Mouse (Mus musculus) heart, adult 2 months (tissue): ENCODE measurements around the gene N4bp1. TPM values are rescaled to one million over a fixed set of nuclear protein-coding genes. Genes with fewer than 3 reads are reported as not detected.

Experiments
- DNase-seq, 2 experiments: peaks; one replicate each; pipeline ENCODE4 v3.0.0; 2021
- H3K27ac ChIP-seq: fragments of 200-600 bp; 2 replicates; pipeline ENCODE4 v1.8.1; 2022
- H3K27me3 ChIP-seq: fragments of 200-500 bp; 2 replicates; pipeline ENCODE4 v1.6.1; 2012; ENCODE audit warnings: mild to moderate bottlenecking, low read length, inconsistent platforms, mixed read lengths; ENCODE audit not compliant: control insufficient read depth, insufficient read depth
- H3K36me3 ChIP-seq: fragments of 200-500 bp; 2 replicates; pipeline ENCODE4 v1.6.1; 2012; ENCODE audit warnings: low read length, inconsistent platforms; ENCODE audit not compliant: control insufficient read depth, insufficient read depth
- H3K4me1 ChIP-seq: fragments of 200-500 bp; 2 replicates; pipeline ENCODE4 v1.6.1; 2011; ENCODE audit warnings: low read length; ENCODE audit not compliant: control insufficient read depth, insufficient read depth
- H3K4me3 ChIP-seq: fragments of 200-600 bp; 2 replicates; pipeline ENCODE4 v1.8.1; 2022
- H3K79me2 ChIP-seq: fragments of 200-500 bp; replicated peaks from 2 replicates; pipeline ENCODE4 v1.6.1; 2012; ENCODE audit warnings: mild to moderate bottlenecking, inconsistent platforms, low read length, moderate library complexity, mixed read lengths; ENCODE audit not compliant: control insufficient read depth, insufficient read depth
- H3K9ac ChIP-seq: fragments of 200-500 bp; 2 replicates; pipeline ENCODE4 v1.6.1; 2012; ENCODE audit warnings: low read depth, mild to moderate bottlenecking, control low read depth, inconsistent platforms, low read length, mixed read lengths
- CTCF ChIP-seq: fragments of 200-600 bp; IDR thresholded peaks from 2 replicates; pipeline ENCODE4 v1.8.1; 2022; ENCODE audit warnings: antibody characterized with exemption, mild to moderate bottlenecking, moderate library complexity
- EP300 ChIP-seq: fragments of 200-500 bp; IDR thresholded peaks from 2 replicates; pipeline ENCODE4 v1.6.1; 2011; ENCODE audit warnings: low read depth, low read length, control low read depth; ENCODE audit not compliant: insufficient read depth
- POLR2A ChIP-seq: fragments of 200-500 bp; IDR thresholded peaks from 2 replicates; pipeline ENCODE4 v1.6.1; 2011; ENCODE audit warnings: mild to moderate bottlenecking, low read depth, low read length, control low read depth; ENCODE audit not compliant: insufficient read depth
- WGBS: fragments of 180-500 bp; shearing (Covaris S2); methylation state at CpG from one replicate; pipeline ENCODE4 v1.1.7; 2018; 5-methylcytosine and 5-hydroxymethylcytosine counted together
- intact Hi-C: fragments of 180-260 bp; cut with DNase I; formaldehyde crosslinking; loops from one replicate; pipeline ENCODE4 v1.15.1; 2025
- polyA plus RNA-seq: library from polyadenylated mRNA; depleted of rRNA; stranded (reverse); fragments of >200 nt; gene quantifications from 2 replicates; pipeline ENCODE4 v1.2.3, GENCODE M21; 2012
- total RNA-seq, 2 experiments: library from RNA; stranded (reverse); gene quantifications; 2 replicates each; pipeline ENCODE4 v1.2.3; 2021

N4bp1 gene
- total and polyA plus RNA-seq, 3 experiments = 8.9 to 18.1 (median 17.1) TPM

- DNase-seq = no peak
- WGBS = 86% methylated on average over 6 of the region's 6 CpGs
- H3K4me3 ChIP-seq = no peak overlapping the region
- H3K79me2 ChIP-seq = no peaks in the 10 kb centered on the region
- no peak overlapping the region for H3K9ac ChIP-seq
- no peaks in the 10 kb centered on the region for H3K27me3 ChIP-seq
- intact Hi-C loops = loop anchor here (1.0 to 5.0 kb wide), 4 partner anchors 58 to 258 kb away; partner anchors contain the start of genes Gm10638 and Siah1a
- no peaks in the 10 kb centered on the region for H3K36me3 ChIP-seq
- H3K27ac ChIP-seq = no peak overlapping the region
- H3K4me1 ChIP-seq = no peaks in the 10 kb centered on the region
- no peak for TF ChIP-seq EP300
- TF ChIP-seq CTCF = no peak
- no peak for TF ChIP-seq POLR2A
Observed at GRCm38 (mm10) chr8:86844856-86845255, 40.2 kb downstream of the N4bp1 start.

- DNase-seq = peak in 1 of 2 experiments; percentile 36
Observed at GRCm38 (mm10) chr8:86843896-86844295, 41.2 kb downstream of the N4bp1 start.

GRCm38 (mm10) chr8:86841556-86842309 is 43.3 kb downstream of the N4bp1 start:
- intact Hi-C loops = loop anchor here (5.0 kb wide), 3 partner anchors 94 to 254 kb away; partner anchors contain the start of genes Gm10638 and Siah1a
- Histone ChIP-seq H3K4me1 (no peaks in the 10 kb centered on the region), H3K4me3 (no peak overlapping the region), H3K27ac (no peak overlapping the region), H3K27me3 (no peaks in the 10 kb centered on the region), H3K36me3 (no peaks in the 10 kb centered on the region), H3K9ac (no peak overlapping the region), H3K79me2 (no peaks in the 10 kb centered on the region)
- 93% methylated on average over 8 of the region's 8 CpGs for WGBS
- no peak for DNase-seq
- no peak for TF ChIP-seq POLR2A

More at GRCm38 (mm10) chr8:86843896-86844295, 41.2 kb downstream of the N4bp1 start:
- Histone ChIP-seq H3K79me2 (no peaks in the 10 kb centered on the region), H3K27me3 (no peaks in the 10 kb centered on the region), H3K36me3 (no peaks in the 10 kb centered on the region), H3K27ac (no peak overlapping the region), H3K4me3 (no peak overlapping the region), H3K4me1 (no peaks in the 10 kb centered on the region), H3K9ac (no peak overlapping the region)
- intact Hi-C loops = loop anchor here (1.0 to 5.0 kb wide), 4 partner anchors 59 to 257 kb away; partner anchors contain the start of genes Gm10638 and Siah1a
- WGBS = 43% methylated on average over 8 of the region's 8 CpGs
- TF ChIP-seq CTCF (peak; percentile 76), POLR2A (no peak), EP300 (peak; percentile 76)

- Histone ChIP-seq H3K9ac (no peak overlapping the region), H3K27me3 (no peaks in the 10 kb centered on the region), H3K4me1 (no peaks in the 10 kb centered on the region), H3K27ac (no peak overlapping the region), H3K36me3 (no peaks in the 10 kb centered on the region), H3K4me3 (no peak overlapping the region), H3K79me2 (no peaks in the 10 kb centered on the region)
- 94% methylated on average over 12 of the region's 12 CpGs for WGBS
- TF ChIP-seq CTCF (no peak), EP300 (no peak), POLR2A (no peak)
- DNase-seq = no peak
- intact Hi-C loops = loop anchor here (5.0 kb wide), 3 partner anchors 93 to 253 kb away; partner anchors contain the start of genes Gm10638 and Siah1a
Observed at GRCm38 (mm10) chr8:86840120-86840693, 44.9 kb downstream of the N4bp1 start.

- no peak overlapping the region for H3K9ac ChIP-seq
- H3K27ac ChIP-seq = no peak overlapping the region
- 97% methylated on average over 6 of the region's 6 CpGs for WGBS
- H3K27me3 ChIP-seq = no peaks in the 10 kb centered on the region
- no peaks in the 10 kb centered on the region for H3K36me3 ChIP-seq
- H3K79me2 ChIP-seq = no peaks in the 10 kb centered on the region
- no peak overlapping the region for H3K4me3 ChIP-seq
- TF ChIP-seq EP300 = no peak
- TF ChIP-seq POLR2A = no peak
- TF ChIP-seq CTCF = no peak
- intact Hi-C loops = no loop called here
- DNase-seq = no peak
- H3K4me1 ChIP-seq = no peaks in the 10 kb centered on the region; the same call in 1 of the 2 replicates
Observed at GRCm38 (mm10) chr8:86838707-86839438, 46.2 kb downstream of the N4bp1 start.

- H3K79me2 ChIP-seq = no peaks in the 10 kb centered on the region
- intact Hi-C loops = no loop called here
- DNase-seq = no peak
- TF ChIP-seq CTCF = no peak
- TF ChIP-seq EP300 = no peak
- TF ChIP-seq POLR2A = no peak
- H3K27me3 ChIP-seq = no peaks in the 10 kb centered on the region
- WGBS = 66% methylated on average over 2 of the region's 2 CpGs
- no peaks in the 10 kb centered on the region for H3K36me3 ChIP-seq
- no peak overlapping the region for H3K9ac ChIP-seq
- H3K4me3 ChIP-seq = no peak overlapping the region
- no peak overlapping the region for H3K27ac ChIP-seq
- no peaks in the 10 kb centered on the region; the same call in 1 of the 2 replicates for H3K4me1 ChIP-seq
Observed at GRCm38 (mm10) chr8:86837234-86837633, 47.8 kb downstream of the N4bp1 start.
